Mouse (Mus musculus): ENCODE results near the gene Ces2g.

GRCm38 (mm10) chr8:105011136-105011535, 49.6 kb downstream of the Ces2g start:
- TF ChIP-seq CTCF (IDR thresholded peaks at IDR 0.05; ENCODE audit: insufficient read depth, low read length) (no peak), POLR2A (IDR thresholded peaks at IDR 0.05; ENCODE audit: borderline replicate concordance, extremely low read depth, low read depth, low read length) (no peak)

Data from lung, adult 2 months (tissue).